Mouse (Mus musculus) heart, embryonic 12.5 days (tissue): ENCODE measurements at regions not wholly inside any gene's neighbourhood (a gene's known extent, or its start where the extent isn't known, plus 50 kb on each side); places are given as distances from the start of the nearest gene placed in this dataset.

Experiments used
- ATAC-seq: fragments of 200-750 bp; cut with Nextera tagmentation; 2 replicates; pipeline ENCODE4 v1.8.0; 2017; ENCODE audit warnings: moderate TSS enrichment, moderate library complexity; ENCODE audit not compliant: insufficient number of reproducible peaks, low FRiP score
- H3K27ac ChIP-seq: fragments of 300-500 bp; sonication (generic); 2 replicates; pipeline ENCODE4 v1.5.1; 2016; ENCODE audit warnings: mild to moderate bottlenecking, moderate library complexity; ENCODE audit not compliant: poor library complexity, severe bottlenecking
- H3K27me3 ChIP-seq: fragments of 300-500 bp; sonication (generic); replicated peaks from 2 replicates; pipeline ENCODE4 v1.6.1; 2016; ENCODE audit warnings: mild to moderate bottlenecking, moderate library complexity
- H3K36me3 ChIP-seq: fragments of 300-500 bp; sonication (generic); 2 replicates; pipeline ENCODE4 v1.6.1; 2016; ENCODE audit warnings: mild to moderate bottlenecking, moderate library complexity
- H3K4me1 ChIP-seq: fragments of 300-500 bp; sonication (generic); replicated peaks from 2 replicates; pipeline ENCODE4 v1.6.1; 2016; ENCODE audit warnings: mild to moderate bottlenecking
- H3K4me2 ChIP-seq: fragments of 300-500 bp; sonication (generic); 2 replicates; pipeline ENCODE4 v1.6.1; 2016; ENCODE audit warnings: mild to moderate bottlenecking, moderate library complexity
- H3K4me3 ChIP-seq: fragments of 300-500 bp; sonication (generic); 2 replicates; pipeline ENCODE4 v1.5.1; 2016; ENCODE audit warnings: mild to moderate bottlenecking
- H3K9ac ChIP-seq: fragments of 300-500 bp; sonication (generic); 2 replicates; pipeline ENCODE4 v1.6.1; 2016; ENCODE audit warnings: mild to moderate bottlenecking, moderate library complexity
- H3K9me3 ChIP-seq: fragments of 300-500 bp; sonication (generic); replicated peaks from 2 replicates; pipeline ENCODE4 v1.6.1; 2016; ENCODE audit warnings: mild to moderate bottlenecking, moderate library complexity
- WGBS: fragments of 180-500 bp; shearing (Covaris S2); methylation state at CpG from one replicate; pipeline ENCODE4 v1.1.7; 2016; 5-methylcytosine and 5-hydroxymethylcytosine counted together

- Histone ChIP-seq H3K27me3 (no peaks in the 10 kb centered on the region), H3K4me1 (no peaks in the 10 kb centered on the region), H3K9ac (no peak overlapping the region), H3K4me2 (no peak overlapping the region), H3K4me3 (no peak overlapping the region), H3K36me3 (no peaks in the 10 kb centered on the region), H3K9me3 (no peaks in the 10 kb centered on the region), H3K27ac (no peak overlapping the region)
- ATAC-seq: no peak
- 86% methylated on average over 4 of the region's 4 CpGs for WGBS
Measured at GRCm38 (mm10) chr19:21214253-21214652, 57.8 kb upstream of the Zfand5 start.

GRCm38 (mm10) chr19:21193461-21193860 is 78.6 kb upstream of the Zfand5 start:
- H3K27ac ChIP-seq: no peak overlapping the region
- no peaks in the 10 kb centered on the region for H3K4me1 ChIP-seq
- no peak overlapping the region for H3K4me3 ChIP-seq
- no peak overlapping the region for H3K9ac ChIP-seq
- no peak overlapping the region for H3K4me2 ChIP-seq
- H3K9me3 ChIP-seq: no peaks in the 10 kb centered on the region
- no peak for ATAC-seq
- WGBS: 80% methylated on average over 10 of the region's 10 CpGs
- no peaks in the 10 kb centered on the region for H3K27me3 ChIP-seq
- H3K36me3 ChIP-seq: no peaks in the 10 kb centered on the region

- Histone ChIP-seq H3K27me3 (no peaks in the 10 kb centered on the region), H3K36me3 (no peaks in the 10 kb centered on the region), H3K4me1 (no peaks in the 10 kb centered on the region), H3K4me3 (no peak overlapping the region), H3K27ac (no peak overlapping the region), H3K4me2 (no peak overlapping the region), H3K9ac (no peak overlapping the region), H3K9me3 (no peaks in the 10 kb centered on the region)
- no peak for ATAC-seq
- 76% methylated on average over 6 of the region's 6 CpGs for WGBS
Measured at GRCm38 (mm10) chr19:21192576-21192975, 79.5 kb upstream of the Zfand5 start.

DNA sequence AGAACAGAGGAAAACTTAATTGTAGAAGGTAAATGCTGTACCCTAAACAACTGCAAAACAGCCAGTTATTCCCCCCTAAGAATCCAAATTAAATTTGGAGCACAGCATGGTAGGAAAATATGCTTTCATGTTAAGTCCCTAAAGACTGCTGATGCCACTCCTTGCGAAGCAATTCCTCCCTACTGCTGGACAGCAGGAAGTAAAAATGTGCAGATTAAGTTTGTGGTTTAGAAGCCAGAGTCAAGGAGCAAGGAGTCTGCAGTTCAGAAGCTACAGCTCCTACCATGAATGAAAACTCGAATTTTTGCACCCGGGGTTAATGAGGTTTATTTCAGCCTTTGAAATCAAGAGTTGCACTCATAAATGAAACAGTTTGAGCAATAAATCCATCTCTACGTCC is 82.9 kb upstream of the Zfand5 start:
- H3K4me2 ChIP-seq: no peak overlapping the region
- 71% methylated on average over 4 of the region's 4 CpGs for WGBS
- no peak overlapping the region for H3K9ac ChIP-seq
- no peak overlapping the region for H3K4me3 ChIP-seq
- no peaks in the 10 kb centered on the region for H3K36me3 ChIP-seq
- ATAC-seq: no peak
- no peaks in the 10 kb centered on the region for H3K27me3 ChIP-seq
- no peaks in the 10 kb centered on the region for H3K9me3 ChIP-seq
- H3K4me1 ChIP-seq: no peaks in the 10 kb centered on the region
- H3K27ac ChIP-seq: no peak overlapping the region

DNA sequence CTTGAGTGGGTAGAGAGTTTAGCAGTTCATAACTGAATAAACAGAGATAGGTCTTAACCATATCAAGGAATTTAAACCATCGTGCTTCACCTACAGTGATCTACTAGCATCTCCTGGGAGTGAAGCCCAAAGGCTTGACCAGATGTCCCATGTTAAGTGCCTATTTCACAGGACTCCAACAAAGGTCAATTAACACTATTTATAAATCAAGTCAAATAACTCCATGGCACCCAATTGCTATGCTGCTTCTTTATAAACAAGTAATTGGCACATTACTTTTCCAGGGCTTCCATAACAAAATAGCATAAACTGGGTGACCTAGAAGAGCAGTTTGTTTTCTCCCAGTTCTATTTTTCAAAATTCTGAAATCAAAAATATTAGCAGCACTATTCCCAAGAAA is 85.4 kb upstream of the Zfand5 start:
- WGBS: 89% methylated on average over 1 of the region's 1 CpGs
- Histone ChIP-seq H3K4me1 (no peaks in the 10 kb centered on the region), H3K27ac (no peak overlapping the region), H3K9me3 (no peaks in the 10 kb centered on the region), H3K9ac (no peak overlapping the region), H3K4me3 (no peak overlapping the region), H3K36me3 (no peaks in the 10 kb centered on the region), H3K4me2 (no peak overlapping the region), H3K27me3 (no peaks in the 10 kb centered on the region)
- no peak for ATAC-seq

DNA sequence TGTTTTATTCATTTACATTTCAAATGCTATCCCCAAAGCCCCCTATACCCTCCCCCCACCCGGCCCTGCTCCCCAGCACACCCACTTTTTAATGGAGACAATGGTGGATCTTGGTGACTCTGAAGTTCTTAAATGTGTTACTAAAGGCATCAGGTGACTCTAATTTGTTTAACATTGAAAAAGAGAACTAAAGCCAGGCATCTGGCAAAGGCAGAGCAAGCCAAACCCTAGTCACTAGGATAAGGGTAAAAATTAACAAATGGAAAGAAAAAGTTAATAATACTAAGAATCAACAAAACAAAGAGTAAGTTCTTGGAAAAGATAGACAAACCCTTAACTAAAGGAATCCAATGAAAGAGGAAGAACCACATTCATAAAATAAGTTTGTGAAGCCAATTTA is 86.1 kb upstream of the Zfand5 start:
- no peak overlapping the region for H3K4me2 ChIP-seq
- no peak overlapping the region for H3K27ac ChIP-seq
- H3K9me3 ChIP-seq: 0 out of 2 replicates have a peak, but pooled peaks cover 4% of the 10 kb centered on the region
- no peak overlapping the region for H3K9ac ChIP-seq
- no peaks in the 10 kb centered on the region for H3K36me3 ChIP-seq
- H3K4me3 ChIP-seq: no peak overlapping the region
- 86% methylated on average over 1 of the region's 1 CpGs for WGBS
- H3K27me3 ChIP-seq: no peaks in the 10 kb centered on the region
- no peak for ATAC-seq
- no peaks in the 10 kb centered on the region for H3K4me1 ChIP-seq

DNA sequence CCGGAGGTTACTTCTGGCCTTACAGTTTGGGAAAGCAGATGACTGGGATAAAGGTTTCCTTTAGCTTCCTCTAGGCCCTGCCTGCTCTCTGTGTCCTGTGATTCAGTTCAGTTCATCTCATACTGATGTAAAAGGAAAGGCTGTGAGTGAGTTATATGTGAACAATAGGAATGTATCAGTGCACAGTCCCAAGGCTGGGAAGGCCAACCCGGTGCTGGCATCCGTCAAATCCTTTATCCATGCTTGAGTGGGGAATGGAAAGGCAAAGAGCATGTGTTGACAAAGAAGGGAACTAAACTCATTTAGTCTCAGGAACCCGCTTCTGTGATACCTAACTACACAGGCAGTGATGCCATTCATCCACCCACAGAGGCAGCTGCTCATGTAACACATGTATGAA is 89.0 kb upstream of the Zfand5 start:
- H3K4me1 ChIP-seq: no peaks in the 10 kb centered on the region
- H3K27me3 ChIP-seq: no peaks in the 10 kb centered on the region
- ATAC-seq: no peak
- no peak overlapping the region for H3K27ac ChIP-seq
- H3K36me3 ChIP-seq: no peaks in the 10 kb centered on the region
- H3K9me3 ChIP-seq: 0 out of 2 replicates have a peak, but pooled peaks cover 4% of the 10 kb centered on the region
- H3K9ac ChIP-seq: no peak overlapping the region
- no peak overlapping the region for H3K4me2 ChIP-seq
- no peak overlapping the region for H3K4me3 ChIP-seq
- 70% methylated on average over 4 of the region's 4 CpGs for WGBS

GRCm38 (mm10) chr19:21179886-21180285 is 92.2 kb upstream of the Zfand5 start:
- Histone ChIP-seq H3K9me3 (0 out of 2 replicates have a peak, but pooled peaks cover 4% of the 10 kb centered on the region), H3K4me1 (peaks cover 9% of the 10 kb centered on the region), H3K27me3 (no peaks in the 10 kb centered on the region), H3K4me3 (no peak overlapping the region), H3K9ac (no peak overlapping the region), H3K36me3 (no peaks in the 10 kb centered on the region), H3K4me2 (no peak overlapping the region), H3K27ac (no peak overlapping the region)
- 84% methylated on average over 1 of the region's 1 CpGs for WGBS
- ATAC-seq: no peak

- Histone ChIP-seq H3K9me3 (no peaks in the 10 kb centered on the region), H3K9ac (no peak overlapping the region), H3K27ac (no peak overlapping the region), H3K4me3 (no peak overlapping the region), H3K4me2 (no peak overlapping the region), H3K27me3 (no peaks in the 10 kb centered on the region), H3K36me3 (no peaks in the 10 kb centered on the region), H3K4me1 (peaks cover 25% of the 10 kb centered on the region)
- no peak for ATAC-seq
- 78% methylated on average over 3 of the region's 3 CpGs for WGBS
Measured at GRCm38 (mm10) chr19:21175426-21175831, 96.6 kb upstream of the Zfand5 start.

DNA sequence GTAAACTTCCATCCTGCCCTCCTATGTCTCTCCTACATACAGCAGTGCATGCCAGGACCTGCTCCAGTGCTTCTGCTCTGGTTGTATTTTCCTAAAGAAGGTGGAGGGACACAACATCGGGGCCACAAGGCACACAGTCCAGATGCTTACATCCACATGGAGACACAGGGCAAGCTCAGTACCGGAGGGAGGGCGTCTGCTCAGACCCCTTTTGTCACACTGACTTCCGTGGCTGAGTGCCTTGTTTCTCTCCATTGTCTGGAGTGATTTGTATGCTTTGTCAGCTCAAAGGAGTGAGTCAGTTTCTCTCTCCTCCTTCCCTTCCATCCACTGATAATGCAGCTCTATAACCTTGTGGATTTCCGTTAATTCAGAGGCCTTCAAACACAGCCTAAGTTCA is 97.4 kb upstream of the Zfand5 start:
- H3K27me3 ChIP-seq: no peaks in the 10 kb centered on the region
- H3K4me1 ChIP-seq: peaks cover 25% of the 10 kb centered on the region
- H3K9ac ChIP-seq: no peak overlapping the region
- WGBS: 56% methylated on average over 5 of the region's 5 CpGs
- no peaks in the 10 kb centered on the region for H3K36me3 ChIP-seq
- no peaks in the 10 kb centered on the region for H3K9me3 ChIP-seq
- no peak for ATAC-seq
- no peak overlapping the region for H3K27ac ChIP-seq
- no peak overlapping the region for H3K4me2 ChIP-seq
- H3K4me3 ChIP-seq: no peak overlapping the region

DNA sequence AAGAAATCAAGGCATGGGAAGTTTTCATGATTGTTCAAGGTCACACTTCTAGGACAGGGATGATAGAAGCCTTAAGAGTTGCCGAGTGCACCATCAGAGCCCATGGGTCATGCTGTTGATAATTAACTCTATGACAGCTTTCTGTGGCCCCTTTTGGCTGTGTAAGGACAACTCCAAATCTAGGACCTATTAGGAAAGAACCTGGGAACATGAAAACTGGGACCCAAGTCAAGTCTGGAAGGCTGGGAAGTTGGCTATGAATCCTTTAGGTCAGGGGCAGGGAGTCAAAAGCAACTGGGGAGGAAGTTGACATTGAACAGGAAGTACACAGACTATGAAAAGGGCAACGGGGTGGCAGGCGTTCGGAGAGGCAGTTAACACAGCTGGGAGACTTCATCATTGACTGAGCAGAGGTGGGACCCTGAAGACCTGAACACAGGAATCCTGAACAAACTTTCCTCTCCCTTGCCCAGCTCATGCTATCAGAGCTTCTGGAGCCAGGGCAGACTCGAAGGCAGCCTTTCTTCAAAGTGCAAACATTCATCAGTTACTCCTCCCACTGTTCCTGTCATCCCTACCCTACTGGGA is 98.1 kb upstream of the Zfand5 start:
- no peaks in the 10 kb centered on the region for H3K36me3 ChIP-seq
- 53% methylated on average over 5 of the region's 5 CpGs for WGBS
- no peak overlapping the region for H3K4me3 ChIP-seq
- peaks cover 25% of the 10 kb centered on the region for H3K4me1 ChIP-seq
- no peaks in the 10 kb centered on the region for H3K27me3 ChIP-seq
- H3K27ac ChIP-seq: no peak overlapping the region
- no peak for ATAC-seq
- no peaks in the 10 kb centered on the region for H3K9me3 ChIP-seq
- H3K9ac ChIP-seq: no peak overlapping the region
- no peak overlapping the region for H3K4me2 ChIP-seq

DNA sequence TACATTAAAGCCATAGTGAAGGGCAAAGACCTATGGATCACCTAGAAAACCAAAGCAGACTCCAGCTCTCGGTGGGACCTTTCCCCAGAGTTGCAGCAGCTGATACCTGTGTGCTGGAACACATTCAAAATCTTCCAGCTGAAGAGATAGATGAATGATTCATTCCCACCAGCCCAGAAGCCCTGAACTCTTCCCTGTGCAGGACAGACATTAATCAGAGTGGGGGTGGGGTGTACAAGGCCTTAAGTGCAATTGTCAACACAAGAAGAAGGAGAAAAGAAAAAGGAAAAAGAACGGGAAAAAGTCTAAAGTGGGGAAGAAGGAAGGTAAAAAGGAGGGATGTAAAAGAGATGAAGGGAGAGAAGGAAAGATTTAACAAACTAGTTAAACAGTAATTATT is 100.9 kb upstream of the Zfand5 start:
- Histone ChIP-seq H3K4me2 (no peak overlapping the region), H3K36me3 (no peaks in the 10 kb centered on the region), H3K27me3 (no peaks in the 10 kb centered on the region), H3K4me3 (no peak overlapping the region), H3K9me3 (no peaks in the 10 kb centered on the region), H3K9ac (no peak overlapping the region), H3K27ac (no peak overlapping the region), H3K4me1 (peaks cover 21% of the 10 kb centered on the region; the same call in 1 of the 2 replicates)
- 38% methylated on average over 2 of the region's 2 CpGs for WGBS
- no peak for ATAC-seq
